Mouse (Mus musculus): ENCODE data around the gene March10. TPM values are rescaled to one million over a fixed set of nuclear protein-coding genes. Genes with fewer than 3 reads are reported as not detected.

Gene March10
- polyA plus RNA-seq, 1 experiment from 2014 or later, result not detected

DNA sequence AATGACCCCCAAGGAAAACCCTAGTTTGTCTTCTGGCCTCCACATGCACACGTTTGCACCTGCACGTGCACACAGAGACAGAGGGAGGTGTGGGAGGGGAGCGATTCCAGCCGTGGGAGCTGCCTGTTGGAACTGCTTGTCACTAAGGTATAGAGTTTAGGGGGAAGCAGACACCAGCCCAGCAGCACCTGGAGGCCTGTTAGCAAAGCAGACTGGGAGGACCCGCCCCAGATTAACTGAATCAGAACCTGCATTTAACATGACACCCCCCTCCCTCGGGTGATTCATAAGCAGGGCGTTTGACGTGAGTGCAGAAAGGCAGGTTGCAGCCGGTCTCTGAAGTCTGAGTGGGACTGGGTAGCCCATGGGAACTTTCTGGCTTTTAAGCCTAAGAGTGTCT is 126.6 kb downstream of the March10 start:
- H3K9ac ChIP-seq (ENCODE audit: low read length), result no peak overlapping the region
- no peak overlapping the region for H3K4me2 ChIP-seq (ENCODE audit: low read depth, low read length)
- peak; percentile 37; the same call in 1 of the 2 replicates for ATAC-seq (ENCODE audit: insufficient read depth, low FRiP score)
- H3K27me3 ChIP-seq (ENCODE audit: control insufficient read depth, insufficient read depth, low read length), result no peaks in the 10 kb centered on the region
- peak overlapping the region; percentile 69 for H3K27ac ChIP-seq (ENCODE audit: low read length)
- no peaks in the 10 kb centered on the region for H3K9me3 ChIP-seq (replicated peaks; ENCODE audit: control insufficient read depth, low read length)
- no peak overlapping the region for H3K4me3 ChIP-seq (replicated peaks; ENCODE audit: low read length)
- no peaks in the 10 kb centered on the region for H3K36me3 ChIP-seq (ENCODE audit: control insufficient read depth, insufficient read depth, low read length)
- H3K4me1 ChIP-seq (ENCODE audit: control insufficient read depth, insufficient read depth, low read length), result peaks cover 5% of the 10 kb centered on the region; the same call in 1 of the 2 replicates
- whole genome bisulfite sequencing, result 49% methylated on average over 9 of the region's 9 CpGs

GRCm38 (mm10) chr11:105327101-105327500 is 129.4 kb downstream of the March10 start:
- Histone ChIP-seq H3K4me3 (replicated peaks; ENCODE audit: low read length) (no peak overlapping the region), H3K4me2 (ENCODE audit: low read depth, low read length) (no peak overlapping the region), H3K9ac (ENCODE audit: low read length) (no peak overlapping the region), H3K9me3 (replicated peaks; ENCODE audit: control insufficient read depth, low read length) (no peaks in the 10 kb centered on the region), H3K4me1 (ENCODE audit: control insufficient read depth, insufficient read depth, low read length) (peaks cover 5% of the 10 kb centered on the region; the same call in 1 of the 2 replicates), H3K27ac (ENCODE audit: low read length) (no peak overlapping the region), H3K36me3 (ENCODE audit: control insufficient read depth, insufficient read depth, low read length) (no peaks in the 10 kb centered on the region), H3K27me3 (ENCODE audit: control insufficient read depth, insufficient read depth, low read length) (no peaks in the 10 kb centered on the region)
- ATAC-seq (ENCODE audit: insufficient read depth, low FRiP score), result no peak
- 89% methylated on average over 3 of the region's 3 CpGs for WGBS

GRCm38 (mm10) chr11:105323530-105323929 is 133.0 kb downstream of the March10 start:
- no peak overlapping the region for H3K27ac ChIP-seq (ENCODE audit: low read length)
- no peak for ATAC-seq (ENCODE audit: insufficient read depth, low FRiP score)
- H3K4me3 ChIP-seq (replicated peaks; ENCODE audit: low read length), result no peak overlapping the region
- no peaks in the 10 kb centered on the region for H3K27me3 ChIP-seq (ENCODE audit: control insufficient read depth, insufficient read depth, low read length)
- 80% methylated on average over 5 of the region's 5 CpGs for WGBS
- H3K36me3 ChIP-seq (ENCODE audit: control insufficient read depth, insufficient read depth, low read length), result no peaks in the 10 kb centered on the region
- no peaks in the 10 kb centered on the region; the same call in 1 of the 2 replicates for H3K9me3 ChIP-seq (replicated peaks; ENCODE audit: control insufficient read depth, low read length)
- H3K4me2 ChIP-seq (ENCODE audit: low read depth, low read length), result no peak overlapping the region
- H3K4me1 ChIP-seq (ENCODE audit: control insufficient read depth, insufficient read depth, low read length), result no peaks in the 10 kb centered on the region
- H3K9ac ChIP-seq (ENCODE audit: low read length), result no peak overlapping the region

GRCm38 (mm10) chr11:105321090-105321489 is 135.4 kb downstream of the March10 start:
- Histone ChIP-seq H3K9me3 (replicated peaks; ENCODE audit: control insufficient read depth, low read length) (no peaks in the 10 kb centered on the region; the same call in 1 of the 2 replicates), H3K4me3 (replicated peaks; ENCODE audit: low read length) (no peak overlapping the region), H3K27ac (ENCODE audit: low read length) (no peak overlapping the region), H3K36me3 (ENCODE audit: control insufficient read depth, insufficient read depth, low read length) (no peaks in the 10 kb centered on the region), H3K4me1 (ENCODE audit: control insufficient read depth, insufficient read depth, low read length) (no peaks in the 10 kb centered on the region), H3K4me2 (ENCODE audit: low read depth, low read length) (no peak overlapping the region), H3K27me3 (ENCODE audit: control insufficient read depth, insufficient read depth, low read length) (no peaks in the 10 kb centered on the region), H3K9ac (ENCODE audit: low read length) (no peak overlapping the region)
- ATAC-seq (ENCODE audit: insufficient read depth, low FRiP score), result no peak
- 53% methylated on average over 2 of the region's 2 CpGs for WGBS

GRCm38 (mm10) chr11:105317769-105318168 is 138.8 kb downstream of the March10 start:
- no peaks in the 10 kb centered on the region; the same call in 1 of the 2 replicates for H3K9me3 ChIP-seq (replicated peaks; ENCODE audit: control insufficient read depth, low read length)
- H3K27me3 ChIP-seq (ENCODE audit: control insufficient read depth, insufficient read depth, low read length), result no peaks in the 10 kb centered on the region
- no peak overlapping the region for H3K27ac ChIP-seq (ENCODE audit: low read length)
- no peak for ATAC-seq (ENCODE audit: insufficient read depth, low FRiP score)
- peaks cover 14% of the 10 kb centered on the region for H3K4me1 ChIP-seq (ENCODE audit: control insufficient read depth, insufficient read depth, low read length)
- H3K36me3 ChIP-seq (ENCODE audit: control insufficient read depth, insufficient read depth, low read length), result no peaks in the 10 kb centered on the region
- H3K4me3 ChIP-seq (replicated peaks; ENCODE audit: low read length), result no peak overlapping the region
- H3K9ac ChIP-seq (ENCODE audit: low read length), result no peak overlapping the region
- whole genome bisulfite sequencing, result 86% methylated on average over 6 of the region's 6 CpGs
- no peak overlapping the region for H3K4me2 ChIP-seq (ENCODE audit: low read depth, low read length)

GRCm38 (mm10) chr11:105316121-105316520 is 140.4 kb downstream of the March10 start:
- Histone ChIP-seq H3K36me3 (ENCODE audit: control insufficient read depth, insufficient read depth, low read length) (no peaks in the 10 kb centered on the region), H3K27ac (ENCODE audit: low read length) (no peak overlapping the region), H3K9ac (ENCODE audit: low read length) (no peak overlapping the region), H3K27me3 (ENCODE audit: control insufficient read depth, insufficient read depth, low read length) (no peaks in the 10 kb centered on the region), H3K9me3 (replicated peaks; ENCODE audit: control insufficient read depth, low read length) (no peaks in the 10 kb centered on the region; the same call in 1 of the 2 replicates), H3K4me3 (replicated peaks; ENCODE audit: low read length) (no peak overlapping the region), H3K4me2 (ENCODE audit: low read depth, low read length) (no peak overlapping the region), H3K4me1 (ENCODE audit: control insufficient read depth, insufficient read depth, low read length) (peaks cover 23% of the 10 kb centered on the region)
- WGBS, result 90% methylated on average over 4 of the region's 4 CpGs
- no peak for ATAC-seq (ENCODE audit: insufficient read depth, low FRiP score)

DNA sequence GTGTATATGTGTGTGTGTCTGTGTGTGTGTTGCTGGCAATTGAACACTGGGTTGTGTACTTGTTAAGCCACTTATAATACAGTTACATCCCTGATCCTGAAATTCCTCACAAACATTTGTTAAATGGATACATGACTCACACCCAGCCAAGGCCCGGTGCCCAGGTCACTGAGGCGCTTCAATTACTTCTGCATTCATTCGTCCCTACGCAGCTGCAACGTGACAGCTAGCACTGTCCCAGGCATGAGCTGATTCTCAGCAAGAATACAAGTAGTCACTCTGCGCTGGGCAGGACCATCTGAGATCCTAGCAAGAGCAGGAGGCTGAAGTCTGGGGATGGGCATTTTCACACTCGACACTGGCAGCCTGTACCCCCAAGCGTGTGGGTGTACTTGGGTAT is 141.2 kb downstream of the March10 start:
- no peak overlapping the region for H3K9ac ChIP-seq (ENCODE audit: low read length)
- WGBS, result 71% methylated on average over 8 of the region's 8 CpGs
- H3K4me1 ChIP-seq (ENCODE audit: control insufficient read depth, insufficient read depth, low read length), result peaks cover 23% of the 10 kb centered on the region
- no peak overlapping the region for H3K4me2 ChIP-seq (ENCODE audit: low read depth, low read length)
- H3K27ac ChIP-seq (ENCODE audit: low read length), result no peak overlapping the region
- no peak for ATAC-seq (ENCODE audit: insufficient read depth, low FRiP score)
- no peaks in the 10 kb centered on the region; the same call in 1 of the 2 replicates for H3K9me3 ChIP-seq (replicated peaks; ENCODE audit: control insufficient read depth, low read length)
- H3K4me3 ChIP-seq (replicated peaks; ENCODE audit: low read length), result no peak overlapping the region
- H3K36me3 ChIP-seq (ENCODE audit: control insufficient read depth, insufficient read depth, low read length), result no peaks in the 10 kb centered on the region
- H3K27me3 ChIP-seq (ENCODE audit: control insufficient read depth, insufficient read depth, low read length), result no peaks in the 10 kb centered on the region

GRCm38 (mm10) chr11:105313633-105314014 is 142.9 kb downstream of the March10 start:
- H3K27ac ChIP-seq (ENCODE audit: low read length), result peak overlapping the region; percentile 19; the same call in 1 of the 2 replicates
- H3K9ac ChIP-seq (ENCODE audit: low read length), result 0 out of 2 replicates have a peak overlapping the region, but pooled peaks have one; percentile 31
- no peaks in the 10 kb centered on the region for H3K36me3 ChIP-seq (ENCODE audit: control insufficient read depth, insufficient read depth, low read length)
- H3K9me3 ChIP-seq (replicated peaks; ENCODE audit: control insufficient read depth, low read length), result no peaks in the 10 kb centered on the region
- H3K4me2 ChIP-seq (ENCODE audit: low read depth, low read length), result no peak overlapping the region
- H3K4me3 ChIP-seq (replicated peaks; ENCODE audit: low read length), result no peak overlapping the region
- ATAC-seq (ENCODE audit: insufficient read depth, low FRiP score), result no peak
- peaks cover 23% of the 10 kb centered on the region for H3K4me1 ChIP-seq (ENCODE audit: control insufficient read depth, insufficient read depth, low read length)
- 59% methylated on average over 8 of the region's 8 CpGs for WGBS
- H3K27me3 ChIP-seq (ENCODE audit: control insufficient read depth, insufficient read depth, low read length), result no peaks in the 10 kb centered on the region

GRCm38 (mm10) chr11:105312972-105313632 is 143.4 kb downstream of the March10 start:
- Histone ChIP-seq H3K4me2 (ENCODE audit: low read depth, low read length) (no peak overlapping the region), H3K9me3 (replicated peaks; ENCODE audit: control insufficient read depth, low read length) (no peaks in the 10 kb centered on the region), H3K9ac (ENCODE audit: low read length) (no peak overlapping the region), H3K27ac (ENCODE audit: low read length) (peak overlapping the region; percentile 19; the same call in 1 of the 2 replicates), H3K4me3 (replicated peaks; ENCODE audit: low read length) (no peak overlapping the region), H3K36me3 (ENCODE audit: control insufficient read depth, insufficient read depth, low read length) (no peaks in the 10 kb centered on the region), H3K4me1 (ENCODE audit: control insufficient read depth, insufficient read depth, low read length) (peaks cover 23% of the 10 kb centered on the region), H3K27me3 (ENCODE audit: control insufficient read depth, insufficient read depth, low read length) (no peaks in the 10 kb centered on the region)
- peak; percentile 61; the same call in 1 of the 2 replicates for ATAC-seq (ENCODE audit: insufficient read depth, low FRiP score)
- WGBS, result 36% methylated on average over 10 of the region's 10 CpGs
